Mouse (Mus musculus): ENCODE results near the gene Grap2. TPM values are rescaled to one million over a fixed set of nuclear protein-coding genes. Genes with fewer than 3 reads are reported as not detected.

Grap2 gene
- total RNA-seq, 2 experiments from 2014 or later, result 0.64 to 0.85 TPM

GRCm38 (mm10) chr15:80634391-80635193 is 62.2 kb downstream of the Grap2 start:
- DNase-seq (ENCODE audit: low spot score in 2 of 2), result peak; percentile 39 to 70

DNA sequence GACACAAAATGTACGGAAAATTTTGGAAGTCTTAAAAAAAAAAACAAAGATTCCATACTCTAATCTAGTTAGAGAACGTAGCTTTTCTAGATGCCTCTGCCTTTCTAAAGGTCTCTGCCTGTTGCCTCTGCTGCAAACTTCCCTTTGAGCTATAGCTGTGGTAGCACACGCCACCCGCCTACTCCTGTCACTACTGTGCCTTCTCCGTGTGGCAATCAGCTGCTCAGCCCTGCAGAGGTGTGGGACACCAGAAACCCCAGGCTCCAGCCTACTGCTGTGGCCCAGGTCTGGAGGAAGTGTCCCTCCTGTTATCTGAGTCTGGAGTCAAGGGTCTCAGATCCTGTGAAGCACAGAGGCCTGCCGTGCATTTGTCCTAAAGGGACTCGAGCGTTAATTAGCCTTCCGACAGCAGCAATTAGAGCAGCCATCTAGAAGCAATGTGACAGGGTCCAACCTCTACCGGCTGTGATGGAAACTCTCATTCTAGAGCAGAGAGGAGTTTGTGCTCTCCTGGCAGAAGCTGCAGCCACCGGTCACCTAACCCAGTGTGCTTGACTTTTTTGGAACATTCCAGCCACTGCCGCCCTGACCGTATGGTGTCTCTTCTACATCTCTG is 64.5 kb downstream of the Grap2 start:
- DNase-seq (ENCODE audit: low spot score in 2 of 2), result no peak

DNA sequence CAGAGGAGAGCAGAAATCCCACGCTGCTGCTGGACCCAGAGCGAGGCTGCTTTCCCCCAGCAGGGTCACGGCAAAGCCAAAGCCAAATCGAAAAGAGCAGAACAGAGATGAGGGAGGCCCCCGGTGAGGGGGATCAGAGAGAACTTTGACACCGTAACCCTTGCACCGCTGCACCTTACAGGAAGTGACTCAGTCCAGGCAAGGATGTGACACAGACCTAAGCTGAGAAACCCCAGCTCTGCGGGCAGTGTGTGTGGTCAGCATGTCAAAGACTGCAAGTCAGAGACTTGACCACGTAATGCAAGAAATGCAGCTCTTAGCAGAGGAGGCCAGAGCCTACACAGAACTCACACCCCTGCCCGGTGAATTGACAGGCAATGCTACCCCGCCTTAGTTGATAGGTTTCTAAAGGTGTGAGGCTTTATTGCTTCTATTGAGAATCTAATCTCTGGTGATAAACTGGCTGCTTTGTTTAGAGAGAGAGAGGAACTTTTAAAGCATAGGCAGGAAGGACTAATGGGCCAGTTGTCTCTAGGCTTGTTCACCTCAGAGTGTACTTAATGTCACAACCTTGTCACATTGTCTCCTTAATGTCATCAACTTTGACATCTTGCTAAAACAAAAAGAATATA is 66.8 kb downstream of the Grap2 start:
- no peak for DNase-seq (ENCODE audit: low spot score in 2 of 2)

GRCm38 (mm10) chr15:80639874-80640273 is 67.5 kb downstream of the Grap2 start:
- no peak for DNase-seq (ENCODE audit: low spot score in 2 of 2)

DNA sequence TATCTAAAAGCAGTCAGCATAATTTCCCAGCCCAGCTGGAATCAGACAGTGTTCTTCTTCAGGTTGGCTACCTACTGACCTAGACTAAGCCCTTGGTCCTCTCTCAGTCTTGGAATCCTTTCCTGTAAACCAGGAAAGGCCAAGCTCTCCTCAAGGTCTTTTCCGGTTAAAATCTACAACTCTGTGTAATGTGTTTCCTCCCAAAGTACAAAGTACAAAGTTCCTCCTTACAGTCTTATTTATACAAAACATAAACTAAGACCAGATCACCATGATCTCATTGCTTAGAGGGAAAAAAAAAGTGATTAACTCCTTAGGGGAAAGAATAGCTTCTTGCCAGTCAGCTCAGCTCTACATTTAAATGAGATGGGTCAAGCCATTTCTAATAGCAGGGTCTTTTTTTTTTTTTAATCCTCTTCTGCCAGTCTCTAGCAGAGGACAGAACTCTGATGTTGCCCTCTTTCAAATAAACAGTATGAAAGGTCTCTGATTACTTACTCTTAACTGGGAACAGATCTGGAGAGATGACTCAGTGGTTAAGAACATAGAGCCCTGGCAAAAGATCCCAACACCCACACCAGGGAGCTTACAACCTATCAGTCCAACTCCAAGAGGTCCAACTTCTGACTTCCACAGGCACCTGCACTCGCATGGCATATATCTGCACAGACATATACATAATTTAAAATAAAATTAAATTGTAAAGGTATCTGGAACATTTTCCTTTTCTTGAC is 69.5 kb downstream of the Grap2 start:
- no peak for DNase-seq (ENCODE audit: low spot score in 2 of 2)

DNA sequence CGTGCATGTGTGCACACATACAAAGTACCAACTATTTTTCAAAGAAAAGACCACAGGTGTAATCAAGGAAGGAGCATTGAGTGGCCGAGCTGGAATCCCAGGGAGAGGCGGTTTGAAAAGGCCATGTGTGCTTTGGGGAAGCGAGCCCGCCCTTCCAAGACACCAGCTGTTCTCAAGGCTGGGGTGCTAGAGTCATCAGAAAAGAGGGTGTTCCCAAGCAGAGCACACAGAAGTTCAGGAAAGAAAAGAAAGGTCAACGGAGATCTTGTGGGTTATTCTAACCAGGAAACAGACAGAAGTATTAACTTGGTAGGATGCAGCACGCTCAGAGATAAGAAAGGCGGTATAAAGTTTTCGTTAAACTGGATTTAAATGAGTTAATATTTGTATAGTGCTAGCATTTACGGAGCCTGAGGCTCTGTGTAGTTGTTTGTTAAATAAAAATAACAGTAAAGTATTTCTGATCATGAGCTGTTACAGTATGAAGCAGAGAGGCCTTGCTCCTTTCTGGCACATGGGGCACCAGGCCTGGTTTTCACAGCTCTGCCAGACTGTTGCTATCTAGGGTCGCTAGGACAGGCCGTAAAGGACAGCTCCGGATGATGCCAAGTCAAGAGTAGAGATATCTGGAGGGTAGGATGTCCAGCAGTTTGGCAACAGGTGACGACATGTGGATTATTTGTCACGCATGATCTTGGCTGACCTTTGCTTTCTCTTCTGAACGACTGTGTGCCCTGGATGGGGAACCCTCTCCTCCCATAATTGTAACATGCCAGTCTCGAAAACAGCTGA is 72.8 kb downstream of the Grap2 start:
- DNase-seq (ENCODE audit: low spot score in 2 of 2), result no peak

GRCm38 (mm10) chr15:80648977-80649606 is 76.7 kb downstream of the Grap2 start:
- no peak for DNase-seq (ENCODE audit: low spot score in 2 of 2)

- DNase-seq (ENCODE audit: low spot score in 2 of 2), result no peak
These were observed 78.0 kb downstream of the Grap2 start for GRCm38 (mm10) chr15:80650412-80650811.

DNA sequence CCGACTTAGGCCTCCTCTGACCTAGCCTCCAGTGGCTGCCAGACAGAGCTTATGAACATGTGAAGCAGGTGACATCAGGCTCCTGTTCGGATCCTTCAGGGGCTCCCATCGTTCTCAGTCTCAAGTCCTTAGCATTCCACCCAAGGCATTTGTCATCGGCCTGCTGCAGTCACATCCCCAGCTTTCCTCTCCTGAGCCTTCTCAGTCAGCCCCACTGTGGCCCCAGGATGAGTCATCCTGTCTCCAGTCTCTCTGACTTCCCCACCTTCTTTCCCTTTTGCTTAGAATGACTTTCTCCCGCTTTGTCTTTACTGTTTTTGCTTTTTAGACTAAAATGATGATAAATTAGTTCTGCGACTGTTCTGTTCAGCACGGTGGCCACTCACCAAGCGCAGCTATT is 81.5 kb downstream of the Grap2 start:
- no peak for DNase-seq (ENCODE audit: low spot score in 2 of 2)

DNA sequence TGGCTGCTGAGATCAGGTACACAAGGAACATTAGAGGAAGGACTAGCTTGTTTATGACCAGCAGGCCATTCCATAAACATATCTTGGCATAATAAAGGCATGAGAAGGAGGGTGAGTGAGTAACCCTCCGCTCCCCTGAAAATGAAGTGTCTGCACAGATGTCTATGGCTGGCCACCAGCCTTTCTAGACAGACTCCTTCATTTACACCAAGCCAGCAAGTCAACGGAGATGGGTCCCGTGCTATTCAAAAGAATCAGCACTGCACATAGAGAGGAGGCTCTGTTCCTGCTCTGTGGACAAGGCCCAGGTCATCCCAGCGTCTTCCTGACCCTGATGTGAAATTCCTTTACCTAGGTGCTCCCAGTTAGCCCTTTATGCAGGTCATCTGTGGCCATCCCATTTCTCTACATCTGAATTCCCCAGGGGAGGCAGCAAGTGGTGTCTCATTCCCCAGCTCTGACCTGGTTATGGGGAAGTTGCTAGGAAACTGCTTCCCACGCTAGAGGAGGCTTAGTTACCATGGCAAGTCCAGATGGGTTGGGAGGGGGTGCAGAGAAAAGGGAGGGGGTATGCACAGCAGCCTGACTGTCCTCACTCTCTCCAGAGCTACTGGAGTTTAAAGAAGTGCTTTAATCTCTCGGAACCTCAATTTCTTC is 86.5 kb downstream of the Grap2 start:
- DNase-seq (ENCODE audit: low spot score in 2 of 2), result peak in 1 of 2 experiments; percentile 57

DNA sequence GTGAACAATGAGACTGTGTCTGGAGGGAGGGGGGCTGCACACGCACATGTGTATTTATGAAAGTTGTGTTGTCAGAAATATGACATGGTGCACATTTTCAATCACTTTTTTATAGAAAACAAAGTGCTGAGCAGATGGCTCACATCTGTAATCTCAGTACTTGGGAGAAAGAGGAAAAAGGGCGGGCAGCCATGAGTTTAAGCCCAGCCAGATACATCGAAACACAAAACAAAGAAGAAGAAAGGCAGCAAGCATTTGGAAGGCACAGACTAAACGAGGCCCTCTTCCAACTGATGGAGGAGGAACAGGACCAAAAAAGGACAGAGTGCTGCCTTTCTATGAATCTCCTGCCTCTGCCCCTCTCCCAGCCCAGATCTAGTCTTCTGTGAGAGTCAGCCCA is 88.6 kb downstream of the Grap2 start:
- DNase-seq (ENCODE audit: low spot score in 2 of 2), result no peak

DNA sequence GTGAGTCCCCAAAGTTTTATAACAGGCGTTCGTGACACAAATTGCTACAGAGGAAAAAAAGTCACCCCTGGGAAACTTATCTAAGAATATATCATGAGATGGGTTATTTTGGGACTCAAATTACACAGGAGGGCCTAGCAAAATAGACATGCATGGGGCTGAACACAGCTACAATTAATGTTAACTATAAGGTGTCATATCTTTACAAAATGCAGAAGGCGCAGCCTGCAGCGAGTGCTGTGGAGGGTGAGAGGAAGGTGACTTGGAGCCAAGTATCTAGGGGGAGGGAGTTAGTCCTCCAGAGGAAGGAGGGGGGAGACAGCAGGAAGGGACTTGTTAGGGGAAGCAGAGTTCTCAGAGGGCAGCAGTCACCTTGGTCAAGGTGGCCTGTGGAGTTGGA is 92.0 kb downstream of the Grap2 start:
- DNase-seq (ENCODE audit: low spot score in 2 of 2), result no peak

DNA sequence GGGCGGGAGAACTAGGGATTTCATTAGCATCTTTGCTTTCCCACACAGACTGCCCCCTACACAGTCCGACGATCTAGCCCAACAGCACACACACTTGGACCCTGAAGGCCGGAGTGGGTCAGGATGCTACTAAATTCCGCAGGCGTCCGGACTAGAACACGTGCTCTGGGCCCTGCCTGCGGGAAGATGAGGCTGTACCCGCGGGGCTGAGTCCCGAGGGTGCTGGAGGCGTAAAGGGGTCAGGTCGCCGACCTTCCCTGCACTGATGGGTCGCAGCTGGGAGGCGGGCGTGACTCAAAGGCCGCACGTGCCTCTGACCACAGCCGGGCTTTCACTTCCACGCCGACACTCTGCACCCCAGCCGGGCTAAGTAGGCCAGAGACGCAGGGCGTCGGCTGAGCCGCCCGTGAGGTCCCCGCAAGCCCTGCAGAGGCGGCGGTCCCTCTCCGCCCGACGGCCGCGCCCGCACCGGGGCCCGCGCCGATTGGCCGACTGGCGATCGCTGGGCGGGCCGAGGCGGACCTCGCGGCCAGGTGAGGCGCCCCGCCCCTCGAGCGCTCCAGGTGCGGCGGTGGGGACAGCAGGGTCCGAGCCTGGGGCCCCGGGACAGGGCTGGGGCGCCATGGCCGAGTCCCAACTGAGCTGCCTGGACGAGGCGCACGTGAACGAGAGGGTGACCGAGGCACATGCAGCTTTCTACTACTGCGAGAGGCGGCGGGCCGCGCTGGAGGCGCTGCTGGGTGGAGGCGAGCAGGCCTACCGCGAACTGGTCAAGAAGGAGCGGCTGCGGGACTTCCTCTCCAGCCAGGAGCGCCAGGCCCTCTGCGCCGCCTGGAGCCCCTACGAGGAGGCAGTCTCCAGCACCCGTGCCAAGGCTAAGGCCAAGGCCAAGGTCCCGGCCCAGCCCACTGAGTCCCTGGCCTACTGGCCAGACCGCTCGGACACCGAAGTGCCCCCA is 99.2 kb downstream of the Grap2 start, which contains the start of gene Fam83f:
TSS of gene Fam83f (plus strand) at position 553 of the 958 bp plus-strand sequence.
- DNase-seq (ENCODE audit: low spot score in 2 of 2), result no peak

DNA sequence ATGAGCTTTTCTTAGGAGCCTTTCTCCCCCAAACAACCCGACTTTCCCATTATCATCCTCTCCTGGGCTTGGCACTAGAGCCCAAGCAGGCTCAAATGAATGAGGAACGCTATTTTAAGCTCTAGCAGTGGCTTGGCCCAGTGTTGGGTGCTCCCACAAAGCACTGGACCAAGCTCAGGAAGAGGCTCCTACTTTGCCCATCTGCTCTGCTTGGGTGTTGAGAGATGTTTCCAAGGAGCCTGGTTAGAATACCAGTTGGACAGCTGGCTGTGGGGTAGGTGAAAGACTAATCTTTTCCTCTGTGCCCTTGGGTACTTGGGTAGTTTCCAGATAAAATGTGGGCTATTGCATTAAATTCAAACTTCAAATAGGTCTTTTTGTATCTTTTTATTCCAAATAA is 100.4 kb downstream of the Grap2 start:
- DNase-seq (ENCODE audit: low spot score in 2 of 2), result no peak

DNA sequence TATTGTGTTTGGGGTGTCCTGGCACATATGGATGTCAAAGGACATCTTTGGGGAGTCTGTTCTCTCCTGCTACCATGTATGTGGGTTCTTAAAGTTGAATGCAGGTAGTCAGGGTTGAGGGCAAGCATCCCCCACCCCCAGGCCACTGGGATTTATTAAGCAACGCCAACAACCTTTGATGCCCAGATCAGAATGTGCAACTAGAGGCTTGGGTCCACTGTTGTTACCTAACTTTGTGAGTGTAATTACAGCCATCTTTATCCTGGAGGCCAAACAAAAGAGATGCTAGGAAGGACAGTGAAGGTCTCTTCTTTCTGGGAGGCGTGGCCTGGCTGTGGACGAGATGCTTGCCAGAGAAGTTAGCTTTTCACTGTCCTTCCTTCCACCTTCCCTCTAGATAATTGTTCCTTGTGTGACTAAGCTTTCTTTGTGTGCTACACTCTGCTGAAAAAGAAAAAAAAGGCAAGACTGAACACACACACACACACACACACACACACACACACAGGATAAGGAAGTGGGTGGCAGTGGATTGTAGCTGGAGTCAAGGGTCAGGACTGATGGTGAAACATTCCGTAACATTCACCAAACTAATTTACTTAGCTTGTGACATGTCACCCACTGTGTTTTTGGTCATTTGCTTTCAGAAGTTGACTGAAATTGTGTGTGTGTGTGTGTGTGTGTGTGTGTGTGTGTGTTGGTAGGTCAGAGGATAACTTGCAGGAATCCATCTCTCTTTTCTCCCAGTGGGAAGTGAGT is 101.1 kb downstream of the Grap2 start:
- no peak for DNase-seq (ENCODE audit: low spot score in 2 of 2)

GRCm38 (mm10) chr15:80674700-80675099 is 102.3 kb downstream of the Grap2 start:
- DNase-seq (ENCODE audit: low spot score in 2 of 2), result no peak

DNA sequence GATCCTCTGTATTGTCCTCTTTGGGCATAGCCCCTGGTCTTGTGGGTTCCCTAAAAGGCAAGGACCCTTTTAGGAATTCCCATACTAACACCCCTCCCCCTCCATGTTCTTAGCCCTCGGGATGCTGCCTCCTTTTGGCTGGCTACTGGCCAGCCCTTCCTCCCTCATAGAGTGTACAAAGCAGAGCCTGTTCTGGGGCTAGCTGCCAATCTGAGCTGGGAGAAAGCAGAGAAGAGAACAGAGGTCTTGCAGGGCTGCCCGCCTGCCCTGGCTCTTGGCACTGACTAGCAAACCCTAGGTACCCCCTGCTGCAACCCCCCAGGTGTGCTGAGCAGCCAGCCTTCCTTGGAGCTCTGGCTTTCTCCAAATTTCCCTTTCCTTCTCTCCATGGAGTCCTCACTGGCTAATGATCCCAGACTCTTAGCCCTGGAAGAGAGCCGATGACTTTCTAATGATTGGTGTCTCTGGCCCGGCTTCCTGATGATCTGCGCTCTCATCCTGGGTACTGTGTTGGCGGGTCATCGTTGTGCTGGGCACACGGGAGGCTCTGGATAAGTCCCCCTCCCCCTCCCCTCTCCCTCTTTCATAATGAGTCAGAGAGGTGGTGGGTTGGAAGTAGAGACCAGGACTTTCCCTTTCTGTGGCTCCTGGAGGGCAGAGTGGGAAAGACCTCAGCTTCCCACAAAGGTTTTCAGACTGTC is 107.3 kb downstream of the Grap2 start:
- DNase-seq (ENCODE audit: low spot score in 2 of 2), result peak; percentile 51 to 70

Measured in layer of hippocampus, postnatal 14 days (tissue).